Mouse (Mus musculus) neural tube, embryonic 12.5 days (tissue): ENCODE data around the gene Rilpl1. TPM values are rescaled to one million over a fixed set of nuclear protein-coding genes. Genes with fewer than 3 reads are reported as not detected.
"Not testable (repeated sequence)": the region's sequence is repeated elsewhere in the genome, so short reads cannot be mapped to it uniquely, and the experiment has no call there.

Experiments
- ATAC-seq: fragments of 200-750 bp; cut with Nextera tagmentation; 2 replicates; pipeline ENCODE4 v1.8.0; 2017; ENCODE audit warnings: low read depth, mild to moderate bottlenecking, moderate TSS enrichment, moderate library complexity; ENCODE audit not compliant: low FRiP score
- H3K27ac ChIP-seq: fragments of 300-500 bp; sonication (generic); 2 replicates; pipeline ENCODE4 v1.5.1; 2016
- H3K27me3 ChIP-seq: fragments of 300-500 bp; sonication (generic); replicated peaks from 2 replicates; pipeline ENCODE4 v1.6.1; 2016; ENCODE audit warnings: mild to moderate bottlenecking
- H3K36me3 ChIP-seq: fragments of 300-500 bp; sonication (generic); 2 replicates; pipeline ENCODE4 v1.6.1; 2016; ENCODE audit warnings: mild to moderate bottlenecking
- H3K4me1 ChIP-seq: fragments of 300-500 bp; sonication (generic); 2 replicates; pipeline ENCODE4 v1.6.1; 2016
- H3K4me2 ChIP-seq: fragments of 300-500 bp; sonication (generic); replicated peaks from 2 replicates; pipeline ENCODE4 v1.6.1; 2016; ENCODE audit warnings: mild to moderate bottlenecking
- H3K4me3 ChIP-seq: fragments of 300-500 bp; sonication (generic); 2 replicates; pipeline ENCODE4 v1.5.1; 2016
- H3K9ac ChIP-seq: fragments of 300-500 bp; sonication (generic); 2 replicates; pipeline ENCODE4 v1.6.1; 2016; ENCODE audit warnings: mild to moderate bottlenecking
- H3K9me3 ChIP-seq: fragments of 300-500 bp; sonication (generic); 2 replicates; pipeline ENCODE4 v1.6.1; 2016; ENCODE audit warnings: mild to moderate bottlenecking
- WGBS: fragments of 180-500 bp; shearing (Covaris S2); methylation state at CpG from one replicate; pipeline ENCODE4 v1.1.7; 2016; 5-methylcytosine and 5-hydroxymethylcytosine counted together
- polyA plus RNA-seq: library from polyadenylated mRNA; unstranded; fragments of >200 nt; fragmentation: Nextera tagmentation; extraction: Ambion mirVana; gene quantifications from 2 replicates; pipeline ENCODE4 v1.2.1, GENCODE M21; 2016

Gene Rilpl1
- polyA plus RNA-seq, 1 experiment from 2014 or later = 19.8 TPM

- not testable (repeated sequence) for H3K4me2 ChIP-seq, ATAC-seq, H3K9ac ChIP-seq, H3K27ac ChIP-seq, H3K9me3 ChIP-seq, H3K4me3 ChIP-seq, H3K4me1 ChIP-seq, H3K27me3 ChIP-seq
- 93% methylated on average over 14 of the region's 14 CpGs for WGBS
- peaks cover 71% of the 10 kb centered on the region for H3K36me3 ChIP-seq
These were observed 70.3 kb downstream of the Rilpl1 start for GRCm38 (mm10) chr5:124460922-124461321.

DNA sequence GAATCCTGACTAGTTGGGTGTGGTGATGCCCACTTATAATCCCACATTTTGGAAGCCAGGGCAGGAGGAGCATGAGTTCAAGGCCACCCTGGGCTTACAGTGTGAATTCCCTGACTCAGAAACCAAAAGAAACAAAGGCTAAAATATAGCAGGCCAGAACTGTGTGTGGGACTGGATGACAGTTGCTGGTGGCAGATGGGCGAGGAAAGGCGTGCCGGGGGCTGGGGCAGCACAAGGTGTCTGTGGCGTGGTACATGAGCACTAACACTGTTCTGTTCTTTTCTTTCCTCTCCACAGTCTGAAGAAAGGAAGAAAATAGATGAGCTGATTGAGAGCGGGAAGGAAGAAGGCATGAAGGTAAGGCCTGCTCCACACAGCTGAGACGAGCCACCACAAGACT lies 74.4 kb downstream of the Rilpl1 start:
- Histone ChIP-seq H3K27me3 (no peaks in the 10 kb centered on the region), H3K9ac (no peak overlapping the region), H3K4me2 (no peak overlapping the region), H3K27ac (no peak overlapping the region), H3K4me3 (no peak overlapping the region), H3K9me3 (no peaks in the 10 kb centered on the region), H3K36me3 (peaks cover 90% of the 10 kb centered on the region), H3K4me1 (no peaks in the 10 kb centered on the region)
- 96% methylated on average over 6 of the region's 6 CpGs for WGBS
- no peak for ATAC-seq

DNA sequence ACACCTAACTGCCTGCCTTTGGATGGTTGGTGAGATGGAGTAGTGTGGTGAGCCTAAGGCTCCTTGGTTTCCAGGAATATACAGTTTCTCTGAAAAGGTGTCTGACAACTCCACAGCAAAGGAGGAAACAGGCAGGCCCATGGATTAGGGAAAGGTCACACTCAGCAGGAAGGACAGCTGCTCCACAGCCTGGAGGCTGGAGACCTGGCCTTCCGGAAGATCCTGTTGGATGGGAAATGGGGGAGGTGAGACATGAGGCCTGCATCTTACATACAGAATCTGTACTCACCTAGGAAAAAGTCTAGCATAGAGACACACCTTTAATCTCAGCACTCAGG lies 77.1 kb downstream of the Rilpl1 start:
- no peak overlapping the region for H3K9ac ChIP-seq
- no peak overlapping the region for H3K27ac ChIP-seq
- no peaks in the 10 kb centered on the region for H3K9me3 ChIP-seq
- no peaks in the 10 kb centered on the region for H3K27me3 ChIP-seq
- H3K4me3 ChIP-seq = no peak overlapping the region
- 86% methylated on average over 1 of the region's 1 CpGs for WGBS
- no peaks in the 10 kb centered on the region for H3K4me1 ChIP-seq
- H3K4me2 ChIP-seq = no peak overlapping the region
- H3K36me3 ChIP-seq = peaks cover 91% of the 10 kb centered on the region
- ATAC-seq = no peak

DNA sequence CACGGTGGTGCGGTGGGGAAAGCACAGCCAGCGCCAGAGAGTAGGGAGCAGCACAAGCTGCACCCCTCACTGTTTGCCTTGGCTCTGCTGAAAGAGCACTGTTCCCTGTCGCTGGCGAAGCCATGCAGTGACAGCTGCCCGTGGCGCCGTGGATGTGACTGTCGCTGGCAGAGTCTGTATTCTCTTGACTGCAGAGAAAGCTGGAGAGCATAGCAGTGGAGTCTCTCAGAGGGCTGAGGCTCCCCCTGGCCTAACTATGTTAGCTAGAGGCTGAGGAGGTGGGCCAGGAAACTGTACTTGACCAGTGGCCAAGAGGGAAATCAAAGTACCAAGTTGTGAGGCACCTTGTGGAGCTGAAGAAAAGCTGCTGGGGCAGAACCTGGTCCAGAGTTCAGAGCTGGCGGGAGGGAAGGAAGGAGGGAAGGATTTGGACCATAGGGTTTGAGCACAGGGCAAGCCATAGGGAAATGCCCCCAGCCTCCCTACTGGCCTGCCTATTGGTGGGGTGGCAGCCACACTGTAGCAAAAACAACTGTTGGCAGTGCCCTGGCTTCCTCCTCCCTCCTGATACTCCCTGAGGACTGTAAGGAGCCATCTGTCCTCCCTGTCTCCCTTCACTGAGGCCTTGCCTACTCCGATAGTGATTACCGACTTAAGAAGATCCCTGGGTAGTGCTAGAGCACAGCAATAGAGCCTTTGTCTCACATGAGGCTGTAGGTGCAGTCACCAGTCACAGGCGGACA lies 77.7 kb downstream of the Rilpl1 start:
- ATAC-seq = no peak
- no peak overlapping the region for H3K4me3 ChIP-seq
- H3K27me3 ChIP-seq = no peaks in the 10 kb centered on the region
- H3K9ac ChIP-seq = no peak overlapping the region
- 0 out of 2 replicates have a peak, but pooled peaks cover under 1% of the 10 kb centered on the region for H3K4me1 ChIP-seq
- H3K27ac ChIP-seq = no peak overlapping the region
- H3K36me3 ChIP-seq = peaks cover 91% of the 10 kb centered on the region
- no peak overlapping the region for H3K4me2 ChIP-seq
- no peaks in the 10 kb centered on the region for H3K9me3 ChIP-seq
- 89% methylated on average over 13 of the region's 13 CpGs for WGBS

DNA sequence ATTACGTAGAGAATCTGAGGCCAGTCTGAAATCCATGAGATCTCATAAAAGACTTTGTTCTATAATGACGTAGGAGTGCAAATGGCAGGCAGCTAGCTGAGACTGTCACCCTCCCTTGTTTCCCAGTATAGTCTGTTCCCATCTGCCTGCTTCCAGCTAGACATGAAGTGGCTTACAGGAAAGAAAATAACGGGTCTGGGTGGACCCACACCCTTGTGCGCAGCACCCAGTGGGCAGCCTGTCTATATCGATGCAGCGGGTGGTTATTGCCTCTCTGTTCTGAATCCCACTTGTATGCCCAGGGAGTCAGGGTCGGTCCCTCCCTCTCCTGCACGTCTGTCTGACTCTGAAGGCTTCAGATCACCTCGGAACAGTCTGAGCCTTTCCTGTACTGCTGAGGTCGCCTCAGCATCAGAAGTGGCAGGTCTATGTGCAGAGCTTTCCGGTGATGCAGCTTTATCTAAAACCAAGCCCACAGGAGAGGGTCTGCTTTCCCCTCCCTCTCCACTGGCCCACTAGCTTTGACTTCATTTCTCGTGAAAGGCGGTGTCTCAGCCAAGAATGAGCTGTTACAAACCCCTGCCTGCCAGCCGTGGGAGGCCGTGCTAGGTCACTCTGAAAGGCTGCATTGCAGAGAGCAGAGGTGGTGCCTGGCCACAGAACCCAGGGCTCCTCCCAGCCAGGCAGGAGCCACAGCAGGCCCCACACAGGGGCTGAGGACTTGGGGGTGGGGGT lies 78.5 kb downstream of the Rilpl1 start:
- Histone ChIP-seq H3K36me3 (peaks cover 91% of the 10 kb centered on the region), H3K27me3 (no peaks in the 10 kb centered on the region), H3K9me3 (no peaks in the 10 kb centered on the region), H3K27ac (no peak overlapping the region), H3K9ac (no peak overlapping the region), H3K4me3 (no peak overlapping the region), H3K4me1 (peaks cover 6% of the 10 kb centered on the region; the same call in 1 of the 2 replicates), H3K4me2 (no peak overlapping the region)
- no peak for ATAC-seq
- 84% methylated on average over 15 of the region's 15 CpGs for WGBS

DNA sequence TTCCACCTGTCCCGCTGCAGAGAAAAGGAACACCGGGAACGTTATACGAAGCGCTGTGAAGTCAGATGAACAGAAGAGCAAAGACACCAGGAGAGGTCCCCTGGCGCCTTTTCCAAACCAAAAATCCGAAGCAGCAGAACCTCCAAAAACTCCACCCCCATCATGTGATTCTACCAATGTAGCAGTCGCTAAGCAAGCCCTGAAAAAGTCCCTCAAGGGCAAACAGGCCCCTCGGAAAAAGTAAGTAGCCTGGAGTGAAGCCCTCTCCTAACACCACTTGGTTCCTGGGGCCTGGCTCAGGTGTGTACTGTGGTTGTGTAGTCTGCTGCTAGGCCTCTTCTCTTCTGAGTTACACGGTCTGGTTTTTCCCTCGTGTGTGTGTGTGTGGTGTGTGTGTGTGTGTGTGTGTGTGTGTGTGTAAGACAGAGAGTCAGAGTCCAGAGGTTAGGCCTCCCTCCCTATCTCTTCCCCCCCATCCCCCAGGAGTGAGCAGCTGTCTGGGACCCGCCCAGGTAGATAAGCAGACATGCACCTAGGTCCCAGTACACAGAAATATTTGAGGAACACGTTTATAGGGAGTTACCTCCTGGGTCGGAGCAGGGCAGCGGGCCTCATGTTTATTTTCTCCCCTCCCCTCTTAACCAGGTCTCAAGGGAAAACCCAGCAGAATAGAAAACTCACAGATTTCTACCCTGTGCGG lies 80.4 kb downstream of the Rilpl1 start:
- peaks cover 23% of the 10 kb centered on the region for H3K4me1 ChIP-seq
- H3K9ac ChIP-seq = no peak overlapping the region
- no peaks in the 10 kb centered on the region for H3K27me3 ChIP-seq
- WGBS = 88% methylated on average over 16 of the region's 16 CpGs
- H3K4me2 ChIP-seq = no peak overlapping the region
- no peaks in the 10 kb centered on the region for H3K9me3 ChIP-seq
- H3K4me3 ChIP-seq = no peak overlapping the region
- no peak for ATAC-seq
- H3K27ac ChIP-seq = no peak overlapping the region
- H3K36me3 ChIP-seq = peaks cover 80% of the 10 kb centered on the region

DNA sequence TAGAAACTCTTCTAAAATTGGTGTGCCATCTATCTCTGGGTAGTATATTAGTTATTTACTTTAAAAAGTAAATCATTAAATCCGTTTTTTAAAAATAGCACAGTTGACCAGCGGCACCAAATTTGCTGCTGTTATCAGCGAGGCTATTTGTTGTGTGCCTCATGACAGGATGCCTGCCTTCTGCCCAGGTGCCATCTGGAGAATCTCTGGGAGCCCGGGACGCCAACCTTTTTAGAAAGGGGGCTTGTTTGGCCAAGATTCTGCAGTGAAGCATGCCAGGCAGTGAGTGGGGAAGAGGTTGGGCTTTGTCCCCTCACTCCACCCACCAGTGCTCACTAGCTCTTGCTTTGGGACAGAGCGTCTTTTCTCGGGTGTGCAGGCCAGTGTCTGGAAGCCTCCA lies 81.1 kb downstream of the Rilpl1 start:
- H3K9ac ChIP-seq = no peak overlapping the region
- no peak for ATAC-seq
- WGBS = 91% methylated on average over 7 of the region's 7 CpGs
- no peak overlapping the region for H3K4me3 ChIP-seq
- peaks cover 75% of the 10 kb centered on the region for H3K36me3 ChIP-seq
- H3K27ac ChIP-seq = no peak overlapping the region
- peaks cover 24% of the 10 kb centered on the region for H3K4me1 ChIP-seq
- no peak overlapping the region for H3K4me2 ChIP-seq
- H3K27me3 ChIP-seq = no peaks in the 10 kb centered on the region
- no peaks in the 10 kb centered on the region for H3K9me3 ChIP-seq

DNA sequence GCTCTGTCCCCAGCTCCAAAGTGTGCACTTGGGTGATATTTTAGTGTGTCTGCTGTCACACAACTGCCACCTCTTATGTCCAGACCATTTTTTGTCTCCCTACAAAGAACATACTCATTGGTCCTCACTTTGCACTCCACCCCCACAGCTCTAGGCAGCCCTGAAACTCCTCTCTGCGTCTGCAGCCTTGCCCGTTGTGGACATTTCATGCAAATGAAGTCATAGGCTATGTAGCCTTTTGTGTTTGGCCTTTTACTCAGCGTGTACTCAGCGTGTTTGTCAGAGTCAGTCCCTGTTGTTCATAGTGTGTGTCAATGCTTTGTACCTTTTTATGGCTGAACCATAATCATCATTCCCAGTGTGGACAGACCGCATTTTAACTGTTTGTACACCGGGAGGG lies 81.7 kb downstream of the Rilpl1 start:
- H3K4me3 ChIP-seq = no peak overlapping the region
- no peak overlapping the region for H3K4me2 ChIP-seq
- ATAC-seq = no peak
- peaks cover 29% of the 10 kb centered on the region for H3K4me1 ChIP-seq
- 69% methylated on average over 6 of the region's 6 CpGs for WGBS
- no peaks in the 10 kb centered on the region for H3K27me3 ChIP-seq
- H3K27ac ChIP-seq = no peak overlapping the region
- H3K9ac ChIP-seq = no peak overlapping the region
- H3K9me3 ChIP-seq = no peaks in the 10 kb centered on the region
- peaks cover 69% of the 10 kb centered on the region for H3K36me3 ChIP-seq

GRCm38 (mm10) chr5:124446301-124446881 lies 84.8 kb downstream of the Rilpl1 start:
- WGBS = 4% methylated on average over 15 of the region's 15 CpGs
- Histone ChIP-seq H3K4me1 (peaks cover 31% of the 10 kb centered on the region), H3K4me3 (peak overlapping the region; percentile 97), H3K9me3 (no peaks in the 10 kb centered on the region), H3K27me3 (no peaks in the 10 kb centered on the region), H3K36me3 (peaks cover 42% of the 10 kb centered on the region), H3K27ac (no peak overlapping the region), H3K4me2 (peak overlapping the region; percentile 91), H3K9ac (peak overlapping the region; percentile 95)
- ATAC-seq = no peak

DNA sequence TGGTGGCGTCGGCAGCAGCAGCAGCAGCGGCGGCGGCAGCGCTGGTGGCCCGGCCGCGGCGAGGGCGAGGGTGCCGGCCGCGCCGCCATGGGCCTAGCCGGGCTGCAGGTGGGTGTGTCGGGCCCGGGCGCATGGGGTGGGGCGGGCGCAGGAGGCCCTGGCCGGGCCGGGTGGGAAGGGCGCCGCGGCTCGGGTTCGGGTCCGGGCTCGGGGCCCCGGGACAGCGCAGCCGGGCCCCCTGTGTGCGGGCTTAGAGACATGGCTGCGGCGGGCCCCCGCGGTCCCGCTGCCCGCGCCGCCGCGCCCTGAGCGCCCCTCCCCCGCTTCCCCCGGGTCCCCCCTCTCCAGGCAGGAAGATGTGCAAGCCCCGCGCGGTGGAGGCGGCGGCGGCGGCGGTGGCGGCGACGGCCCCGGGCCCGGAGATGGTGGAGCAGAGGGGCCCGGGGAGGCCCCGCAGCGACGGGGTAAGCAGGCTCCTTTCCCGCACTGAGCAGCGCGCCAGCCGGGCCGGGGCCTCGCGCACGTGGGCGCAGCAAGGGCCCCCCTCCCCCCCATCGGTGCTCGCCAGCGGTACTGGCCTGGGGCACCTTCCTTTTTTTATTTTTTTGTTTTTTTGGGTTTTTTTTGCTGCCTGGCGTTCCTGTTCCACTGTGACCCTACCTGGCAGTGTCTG lies 85.4 kb downstream of the Rilpl1 start:
- peak overlapping the region; percentile 91 for H3K4me2 ChIP-seq
- peak overlapping the region; percentile 97 for H3K4me3 ChIP-seq
- H3K27me3 ChIP-seq = no peaks in the 10 kb centered on the region
- H3K36me3 ChIP-seq = peaks cover 35% of the 10 kb centered on the region
- no peaks in the 10 kb centered on the region for H3K9me3 ChIP-seq
- H3K27ac ChIP-seq = peak overlapping the region; percentile 50
- H3K4me1 ChIP-seq = peaks cover 33% of the 10 kb centered on the region
- peak; percentile 43 for ATAC-seq
- H3K9ac ChIP-seq = peak overlapping the region; percentile 95
- WGBS = under 1% methylated on average over 58 of the region's 77 CpGs

GRCm38 (mm10) chr5:124444661-124445561 lies 86.3 kb downstream of the Rilpl1 start:
- Histone ChIP-seq H3K9me3 (no peaks in the 10 kb centered on the region), H3K4me3 (peak overlapping the region; percentile 97), H3K36me3 (peaks cover 27% of the 10 kb centered on the region), H3K27ac (peak overlapping the region; percentile 50; the same call in 1 of the 2 replicates), H3K4me1 (peaks cover 39% of the 10 kb centered on the region), H3K27me3 (no peaks in the 10 kb centered on the region), H3K4me2 (peak overlapping the region; percentile 91), H3K9ac (peak overlapping the region; percentile 95)
- peak; percentile 89 for ATAC-seq
- 6% methylated on average over 63 of the region's 66 CpGs for whole genome bisulfite sequencing
